Mouse (Mus musculus) hindlimb bud, embryonic 11.5 days (tissue): ENCODE measurements around the gene Prepl.

Experiments used
- DNase-seq: peaks from one replicate; pipeline ENCODE4 v3.0.0-alpha.2; 2012; ENCODE audit warnings: low read depth, low spot score; ENCODE audit errors: extremely low spot score

Prepl gene

GRCm38 (mm10) chr17:85071088-85071775 is 18.8 kb downstream of the Prepl start:
- no peak for DNase-seq

- DNase-seq: no peak
Measured at GRCm38 (mm10) chr17:85070658-85071057, 19.4 kb downstream of the Prepl start.

GRCm38 (mm10) chr17:85067331-85067730 is 22.7 kb downstream of the Prepl start:
- DNase-seq: no peak

- DNase-seq: no peak
Measured at GRCm38 (mm10) chr17:85063560-85063959, 26.5 kb downstream of the Prepl start.

- no peak for DNase-seq
Measured at GRCm38 (mm10) chr17:85059136-85059535, 30.9 kb downstream of the Prepl start.

GRCm38 (mm10) chr17:85058276-85058675 is 31.8 kb downstream of the Prepl start:
- DNase-seq: no peak

- no peak for DNase-seq
Measured at GRCm38 (mm10) chr17:85048379-85048778, 41.7 kb downstream of the Prepl start.

GRCm38 (mm10) chr17:85045160-85045559 is 44.9 kb downstream of the Prepl start:
- no peak for DNase-seq

- no peak for DNase-seq
Measured at GRCm38 (mm10) chr17:85044466-85044865, 45.6 kb downstream of the Prepl start.

GRCm38 (mm10) chr17:85043404-85043816 is 46.6 kb downstream of the Prepl start:
- DNase-seq: no peak

- no peak for DNase-seq
Measured at GRCm38 (mm10) chr17:85042419-85042818, 47.6 kb downstream of the Prepl start.

GRCm38 (mm10) chr17:85040913-85041312 is 49.1 kb downstream of the Prepl start:
- DNase-seq: no peak

GRCm38 (mm10) chr17:85038761-85039160 is 51.3 kb downstream of the Prepl start:
- no peak for DNase-seq

- no peak for DNase-seq
Measured at GRCm38 (mm10) chr17:85038311-85038710, 51.7 kb downstream of the Prepl start.

- DNase-seq: no peak
Measured at GRCm38 (mm10) chr17:85037855-85038254, 52.2 kb downstream of the Prepl start.

GRCm38 (mm10) chr17:85034068-85034467 is 56.0 kb downstream of the Prepl start:
- no peak for DNase-seq

GRCm38 (mm10) chr17:85033087-85033486 is 57.0 kb downstream of the Prepl start:
- no peak for DNase-seq

GRCm38 (mm10) chr17:85030651-85031050 is 59.4 kb downstream of the Prepl start:
- DNase-seq: no peak

- DNase-seq: no peak
Measured at GRCm38 (mm10) chr17:85028797-85029196, 61.2 kb downstream of the Prepl start.

GRCm38 (mm10) chr17:85028093-85028739 is 61.8 kb downstream of the Prepl start, which contains the start of gene Slc3a1:
Gene Slc3a1, plus strand, starts transcription at chr17:85028376.
- no peak for DNase-seq

- DNase-seq: no peak
Measured at GRCm38 (mm10) chr17:85027247-85027646, 62.8 kb downstream of the Prepl start.

- DNase-seq: no peak
Measured at GRCm38 (mm10) chr17:85026436-85026835, 63.6 kb downstream of the Prepl start.

- no peak for DNase-seq
Measured at GRCm38 (mm10) chr17:85025151-85025550, 64.9 kb downstream of the Prepl start.
